Mouse (Mus musculus): ENCODE data around the gene Cap2. TPM values are rescaled to one million over a fixed set of nuclear protein-coding genes. Genes with fewer than 3 reads are reported as not detected.

Cap2 gene
- polyA plus RNA-seq, 1 experiment from 2014 or later: 35.1 TPM

DNA sequence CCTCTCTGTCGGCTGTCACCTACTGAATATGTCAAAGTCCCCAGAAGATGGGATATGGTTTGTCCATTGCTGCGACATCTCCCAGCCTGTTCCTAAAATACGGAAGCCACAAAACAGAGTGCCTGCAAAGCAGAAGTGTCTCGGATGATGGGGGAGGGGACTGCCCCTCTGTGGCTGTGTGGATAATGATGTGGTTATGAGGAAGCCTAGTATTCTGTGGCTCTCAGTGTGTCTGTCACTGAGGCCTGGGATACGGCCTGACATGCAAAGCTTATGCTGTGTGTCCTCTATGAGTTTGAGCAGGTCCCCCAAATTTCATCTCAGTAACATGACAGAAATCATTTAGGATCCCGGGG lies 132.5 kb downstream of the Cap2 start:
- Histone ChIP-seq H3K4me2 (ENCODE audit: low read depth, low read length) (peak overlapping the region; percentile 41), H3K36me3 (ENCODE audit: control insufficient read depth, insufficient read depth, low read length) (no peaks in the 10 kb centered on the region), H3K4me3 (ENCODE audit: low read depth, low read length) (no peak overlapping the region), H3K4me1 (ENCODE audit: control insufficient read depth, insufficient read depth, low read length) (peaks cover 8% of the 10 kb centered on the region; the same call in 1 of the 2 replicates), H3K27me3 (replicated peaks; ENCODE audit: control insufficient read depth, insufficient read depth, low read length) (no peaks in the 10 kb centered on the region), H3K9ac (ENCODE audit: low read depth, low read length) (no peak overlapping the region), H3K9me3 (ENCODE audit: control insufficient read depth, low read length) (no peaks in the 10 kb centered on the region), H3K27ac (replicated peaks; ENCODE audit: low read depth, low read length) (no peak overlapping the region)
- ATAC-seq (ENCODE audit: low read depth) (no peak), DNase-seq (ENCODE audit: low spot score) (no peak)
- 39% methylated on average over 6 of the region's 6 CpGs for WGBS

DNA sequence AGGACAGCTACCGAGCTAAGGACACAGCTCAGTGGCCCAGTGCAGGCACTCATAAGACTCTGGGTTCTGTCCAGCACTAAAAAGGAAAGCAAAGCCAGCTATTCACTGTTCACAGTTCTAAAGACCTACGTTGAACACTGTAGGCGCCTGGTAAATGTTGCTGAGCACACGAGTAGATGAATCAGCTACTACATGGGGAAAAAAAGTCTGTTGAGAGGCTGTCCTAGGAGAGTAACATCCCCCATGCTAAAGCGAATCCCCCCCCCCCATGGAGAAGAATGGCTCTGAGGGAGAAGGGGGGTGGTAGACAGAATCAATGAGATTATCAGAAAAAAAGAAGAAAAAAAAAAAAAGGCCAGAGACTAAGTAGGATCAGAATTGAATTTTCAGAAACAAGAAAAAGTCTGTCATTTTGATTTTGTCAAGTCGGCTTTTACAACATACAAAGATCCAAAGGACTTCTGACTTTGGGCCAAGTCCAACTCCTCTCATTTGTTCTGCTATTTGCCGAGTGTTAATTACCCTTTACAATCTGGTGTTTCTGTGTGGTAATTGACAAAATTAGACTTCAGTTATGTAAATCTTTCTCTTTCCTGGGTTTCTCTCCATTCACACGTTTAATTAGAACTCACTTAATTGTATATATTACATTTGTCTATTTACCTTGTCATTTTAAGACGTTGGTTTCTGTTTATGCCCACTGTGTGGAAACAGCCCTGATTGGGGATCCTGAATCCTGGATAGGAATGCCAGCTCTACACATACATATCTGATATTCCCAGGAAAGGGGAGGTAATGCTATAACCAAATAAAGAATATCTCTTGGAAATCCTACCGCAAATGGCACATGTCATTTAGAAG lies 139.2 kb downstream of the Cap2 start:
- no peak for ATAC-seq (ENCODE audit: low read depth)

DNA sequence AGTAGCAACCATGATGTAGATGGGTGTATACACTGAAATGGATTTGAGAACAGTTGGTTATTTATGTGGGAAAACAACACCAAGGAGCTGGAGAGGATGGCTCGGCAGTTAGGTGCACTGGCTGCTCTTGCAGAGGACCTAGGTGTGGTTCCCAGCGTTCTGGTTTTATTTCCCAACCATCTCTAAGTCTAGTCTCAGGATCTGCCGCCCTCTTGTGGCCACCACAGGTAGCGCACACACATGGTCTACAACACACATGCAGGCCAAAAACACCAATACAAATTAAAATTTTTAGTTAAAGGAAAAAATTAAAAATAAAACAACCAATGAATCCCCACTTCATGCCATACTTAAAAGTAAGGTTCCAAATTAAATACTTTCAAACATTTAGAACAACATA lies 140.7 kb downstream of the Cap2 start:
- H3K4me2 ChIP-seq (ENCODE audit: low read depth, low read length): no peak overlapping the region
- WGBS: 85% methylated on average over 4 of the region's 4 CpGs
- no peak overlapping the region for H3K4me3 ChIP-seq (ENCODE audit: low read depth, low read length)
- ATAC-seq (ENCODE audit: low read depth) (no peak), DNase-seq (ENCODE audit: low spot score) (no peak)
- H3K9ac ChIP-seq (ENCODE audit: low read depth, low read length): no peak overlapping the region
- no peaks in the 10 kb centered on the region for H3K27me3 ChIP-seq (replicated peaks; ENCODE audit: control insufficient read depth, insufficient read depth, low read length)
- no peaks in the 10 kb centered on the region for H3K36me3 ChIP-seq (ENCODE audit: control insufficient read depth, insufficient read depth, low read length)
- H3K9me3 ChIP-seq (ENCODE audit: control insufficient read depth, low read length): peaks cover 9% of the 10 kb centered on the region
- H3K4me1 ChIP-seq (ENCODE audit: control insufficient read depth, insufficient read depth, low read length): no peaks in the 10 kb centered on the region
- no peak overlapping the region for H3K27ac ChIP-seq (replicated peaks; ENCODE audit: low read depth, low read length)

More for the DNA sequence above, 139.2 kb downstream of the Cap2 start:
- Histone ChIP-seq H3K4me2 (ENCODE audit: low read depth, low read length) (no peak overlapping the region), H3K4me3 (ENCODE audit: low read depth, low read length) (no peak overlapping the region), H3K9me3 (ENCODE audit: control insufficient read depth, low read length) (peaks cover 9% of the 10 kb centered on the region), H3K27ac (replicated peaks; ENCODE audit: low read depth, low read length) (no peak overlapping the region), H3K27me3 (replicated peaks; ENCODE audit: control insufficient read depth, insufficient read depth, low read length) (no peaks in the 10 kb centered on the region), H3K9ac (ENCODE audit: low read depth, low read length) (no peak overlapping the region), H3K4me1 (ENCODE audit: control insufficient read depth, insufficient read depth, low read length) (no peaks in the 10 kb centered on the region), H3K36me3 (ENCODE audit: control insufficient read depth, insufficient read depth, low read length) (no peaks in the 10 kb centered on the region)
- 91% methylated on average over 10 of the region's 10 CpGs for WGBS
- no peak for DNase-seq (ENCODE audit: low spot score)

DNA sequence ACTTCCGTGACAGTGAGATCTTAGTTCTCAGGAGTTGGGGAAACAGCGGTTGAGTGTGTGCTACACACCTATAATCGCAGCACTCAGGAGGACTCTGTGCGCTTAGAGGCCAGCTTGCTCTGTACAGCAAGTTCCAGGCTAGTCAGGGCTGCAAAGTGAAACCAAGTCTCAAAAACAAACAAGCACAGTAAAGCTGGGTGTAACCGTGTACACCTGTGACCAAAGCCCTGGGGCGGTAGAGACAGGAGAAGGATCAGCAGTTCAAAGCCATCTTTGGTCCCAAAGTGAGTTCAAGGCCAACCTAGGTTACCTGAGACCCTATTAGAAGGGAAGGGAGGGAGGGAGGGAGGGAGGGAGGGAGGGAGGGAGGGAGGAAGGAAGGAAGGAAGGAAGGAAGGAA lies 142.5 kb downstream of the Cap2 start:
- WGBS: 88% methylated on average over 6 of the region's 6 CpGs
- no peak for DNase-seq (ENCODE audit: low spot score)
- H3K9ac ChIP-seq (ENCODE audit: low read depth, low read length): no peak overlapping the region
- no peak overlapping the region for H3K27ac ChIP-seq (replicated peaks; ENCODE audit: low read depth, low read length)
- no peak for ATAC-seq (ENCODE audit: low read depth)
- H3K4me2 ChIP-seq (ENCODE audit: low read depth, low read length): no peak overlapping the region
- H3K36me3 ChIP-seq (ENCODE audit: control insufficient read depth, insufficient read depth, low read length): no peaks in the 10 kb centered on the region
- H3K4me1 ChIP-seq (ENCODE audit: control insufficient read depth, insufficient read depth, low read length): no peaks in the 10 kb centered on the region
- H3K9me3 ChIP-seq (ENCODE audit: control insufficient read depth, low read length): peaks cover 9% of the 10 kb centered on the region
- no peaks in the 10 kb centered on the region for H3K27me3 ChIP-seq (replicated peaks; ENCODE audit: control insufficient read depth, insufficient read depth, low read length)
- H3K4me3 ChIP-seq (ENCODE audit: low read depth, low read length): no peak overlapping the region

DNA sequence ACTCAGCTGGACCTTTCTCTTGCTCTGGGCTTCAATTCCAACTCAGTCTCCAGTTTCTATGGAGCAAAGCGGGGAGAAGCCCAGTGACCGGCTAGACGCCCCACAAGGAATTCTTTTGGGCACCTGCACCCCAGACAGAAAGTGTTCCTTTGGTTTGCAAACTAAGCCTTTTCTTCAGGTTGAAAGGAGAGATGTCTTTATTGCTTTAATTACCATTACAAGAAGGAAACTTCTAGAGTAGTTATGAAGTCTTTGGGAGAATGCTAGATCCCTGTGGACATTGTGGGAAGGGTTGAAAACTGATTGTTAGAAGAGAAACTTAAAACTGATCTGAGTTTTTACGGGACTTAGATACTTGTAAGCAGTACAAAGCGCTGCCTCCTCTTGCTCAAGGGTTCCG lies 143.8 kb downstream of the Cap2 start:
- DNase-seq (ENCODE audit: low spot score): no peak
- H3K27ac ChIP-seq (replicated peaks; ENCODE audit: low read depth, low read length): no peak overlapping the region
- no peaks in the 10 kb centered on the region for H3K4me1 ChIP-seq (ENCODE audit: control insufficient read depth, insufficient read depth, low read length)
- 78% methylated on average over 6 of the region's 6 CpGs for WGBS
- H3K9me3 ChIP-seq (ENCODE audit: control insufficient read depth, low read length): peaks cover 9% of the 10 kb centered on the region
- no peak overlapping the region for H3K9ac ChIP-seq (ENCODE audit: low read depth, low read length)
- no peaks in the 10 kb centered on the region for H3K27me3 ChIP-seq (replicated peaks; ENCODE audit: control insufficient read depth, insufficient read depth, low read length)
- H3K36me3 ChIP-seq (ENCODE audit: control insufficient read depth, insufficient read depth, low read length): no peaks in the 10 kb centered on the region
- H3K4me3 ChIP-seq (ENCODE audit: low read depth, low read length): no peak overlapping the region
- no peak overlapping the region for H3K4me2 ChIP-seq (ENCODE audit: low read depth, low read length)
- no peak for ATAC-seq (ENCODE audit: low read depth)

DNA sequence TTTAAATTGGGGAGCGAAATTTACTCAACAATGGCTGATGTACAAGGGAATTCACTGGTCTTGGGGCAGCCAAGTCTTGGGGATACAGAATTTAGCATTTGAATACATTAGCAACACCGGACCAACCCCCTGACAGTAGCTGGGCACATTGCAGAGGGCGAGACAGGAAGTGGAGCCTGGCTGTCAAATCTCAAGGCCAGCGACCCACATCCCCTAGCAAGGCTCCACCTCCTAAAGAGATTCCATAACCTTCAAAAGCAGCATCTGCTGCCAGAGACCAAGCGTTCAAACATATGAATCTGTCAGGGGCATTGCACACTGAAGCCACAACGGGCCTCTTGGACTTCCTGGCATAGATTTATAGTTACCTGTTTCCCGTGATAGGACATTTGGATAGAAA lies 150.2 kb downstream of the Cap2 start:
- 91% methylated on average over 7 of the region's 7 CpGs for WGBS
- DNase-seq (ENCODE audit: low spot score): no peak
- Histone ChIP-seq H3K36me3 (ENCODE audit: control insufficient read depth, insufficient read depth, low read length) (no peaks in the 10 kb centered on the region), H3K4me2 (ENCODE audit: low read depth, low read length) (no peak overlapping the region), H3K9ac (ENCODE audit: low read depth, low read length) (no peak overlapping the region), H3K27ac (replicated peaks; ENCODE audit: low read depth, low read length) (no peak overlapping the region), H3K4me1 (ENCODE audit: control insufficient read depth, insufficient read depth, low read length) (no peaks in the 10 kb centered on the region), H3K4me3 (ENCODE audit: low read depth, low read length) (no peak overlapping the region), H3K27me3 (replicated peaks; ENCODE audit: control insufficient read depth, insufficient read depth, low read length) (no peaks in the 10 kb centered on the region), H3K9me3 (ENCODE audit: control insufficient read depth, low read length) (no peaks in the 10 kb centered on the region)
- ATAC-seq (ENCODE audit: low read depth): no peak

DNA sequence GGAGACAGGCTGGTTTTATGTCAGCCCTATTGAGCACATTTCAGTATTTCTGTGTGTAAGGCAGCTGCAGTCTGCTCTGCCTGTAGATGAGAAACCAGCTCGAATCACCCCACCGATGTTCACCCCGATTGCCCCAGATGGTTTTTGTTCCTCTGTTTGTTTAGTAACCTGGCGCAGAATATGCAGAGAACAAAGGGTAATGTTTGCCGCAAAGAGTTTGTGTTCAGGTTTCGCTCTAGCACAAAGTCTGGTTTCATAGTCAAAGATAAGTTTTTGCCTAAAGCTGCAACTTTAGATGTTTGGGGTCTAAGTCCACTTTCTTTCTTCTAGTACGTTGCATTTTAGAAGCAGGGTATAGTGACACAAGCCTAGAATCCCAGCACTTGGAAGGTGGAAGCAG lies 151.0 kb downstream of the Cap2 start:
- no peak overlapping the region for H3K27ac ChIP-seq (replicated peaks; ENCODE audit: low read depth, low read length)
- no peaks in the 10 kb centered on the region for H3K36me3 ChIP-seq (ENCODE audit: control insufficient read depth, insufficient read depth, low read length)
- H3K9ac ChIP-seq (ENCODE audit: low read depth, low read length): no peak overlapping the region
- H3K9me3 ChIP-seq (ENCODE audit: control insufficient read depth, low read length): no peaks in the 10 kb centered on the region
- H3K4me3 ChIP-seq (ENCODE audit: low read depth, low read length): no peak overlapping the region
- 82% methylated on average over 7 of the region's 7 CpGs for WGBS
- no peaks in the 10 kb centered on the region for H3K4me1 ChIP-seq (ENCODE audit: control insufficient read depth, insufficient read depth, low read length)
- no peak for DNase-seq (ENCODE audit: low spot score)
- H3K4me2 ChIP-seq (ENCODE audit: low read depth, low read length): no peak overlapping the region
- no peaks in the 10 kb centered on the region for H3K27me3 ChIP-seq (replicated peaks; ENCODE audit: control insufficient read depth, insufficient read depth, low read length)
- no peak for ATAC-seq (ENCODE audit: low read depth)

DNA sequence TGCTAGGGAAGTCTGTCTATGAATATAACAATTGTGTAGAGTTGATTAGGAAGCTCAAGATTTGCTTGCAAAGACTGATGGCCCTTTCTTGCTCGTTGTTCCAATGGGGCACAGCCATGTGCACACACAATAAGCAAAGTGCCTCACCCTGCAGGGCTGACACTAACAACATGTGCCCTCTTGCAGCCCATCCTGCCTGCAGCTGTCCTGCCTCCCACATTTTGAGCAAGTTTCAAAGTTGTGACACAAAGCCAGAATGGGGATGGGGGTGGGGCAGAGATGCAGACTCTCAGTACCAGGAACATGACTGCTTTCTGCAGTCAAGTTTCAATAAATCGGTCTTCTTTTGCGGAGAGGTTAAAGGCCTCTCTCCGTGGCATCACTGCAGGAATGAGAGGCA lies 152.0 kb downstream of the Cap2 start:
- H3K4me1 ChIP-seq (ENCODE audit: control insufficient read depth, insufficient read depth, low read length): no peaks in the 10 kb centered on the region
- no peak for DNase-seq (ENCODE audit: low spot score)
- no peaks in the 10 kb centered on the region for H3K36me3 ChIP-seq (ENCODE audit: control insufficient read depth, insufficient read depth, low read length)
- no peak overlapping the region for H3K9ac ChIP-seq (ENCODE audit: low read depth, low read length)
- H3K27me3 ChIP-seq (replicated peaks; ENCODE audit: control insufficient read depth, insufficient read depth, low read length): no peaks in the 10 kb centered on the region
- no peaks in the 10 kb centered on the region for H3K9me3 ChIP-seq (ENCODE audit: control insufficient read depth, low read length)
- no peak for ATAC-seq (ENCODE audit: low read depth)
- WGBS: 65% methylated on average over 4 of the region's 4 CpGs
- no peak overlapping the region for H3K27ac ChIP-seq (replicated peaks; ENCODE audit: low read depth, low read length)
- no peak overlapping the region for H3K4me3 ChIP-seq (ENCODE audit: low read depth, low read length)
- H3K4me2 ChIP-seq (ENCODE audit: low read depth, low read length): no peak overlapping the region

DNA sequence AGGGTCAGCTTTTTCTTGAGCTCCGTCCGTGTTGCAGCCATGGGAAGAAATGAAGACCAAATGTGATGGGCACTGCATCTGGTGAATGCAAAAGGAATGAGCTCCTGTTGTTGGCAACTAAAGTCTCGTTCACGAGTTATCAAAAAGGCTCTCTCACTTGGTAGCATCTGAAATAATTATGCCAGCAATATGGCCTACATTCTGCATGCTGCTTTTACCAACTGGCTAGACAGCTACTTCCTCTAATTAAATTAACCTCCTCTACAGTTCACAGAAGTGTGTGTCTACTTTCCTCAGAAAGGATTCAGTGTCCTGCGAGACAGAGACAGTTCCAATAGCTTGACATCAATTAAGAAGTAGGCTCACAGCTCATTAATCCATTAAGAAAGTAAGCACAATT lies 152.9 kb downstream of the Cap2 start:
- DNase-seq (ENCODE audit: low spot score) (no peak), ATAC-seq (ENCODE audit: low read depth) (no peak)
- Histone ChIP-seq H3K4me1 (ENCODE audit: control insufficient read depth, insufficient read depth, low read length) (no peaks in the 10 kb centered on the region), H3K27ac (replicated peaks; ENCODE audit: low read depth, low read length) (no peak overlapping the region), H3K9ac (ENCODE audit: low read depth, low read length) (no peak overlapping the region), H3K9me3 (ENCODE audit: control insufficient read depth, low read length) (no peaks in the 10 kb centered on the region), H3K36me3 (ENCODE audit: control insufficient read depth, insufficient read depth, low read length) (no peaks in the 10 kb centered on the region), H3K4me2 (ENCODE audit: low read depth, low read length) (no peak overlapping the region), H3K27me3 (replicated peaks; ENCODE audit: control insufficient read depth, insufficient read depth, low read length) (no peaks in the 10 kb centered on the region), H3K4me3 (ENCODE audit: low read depth, low read length) (no peak overlapping the region)
- 84% methylated on average over 5 of the region's 5 CpGs for WGBS
